Mouse (Mus musculus): ENCODE data around the gene Zfp148. TPM values are rescaled to one million over a fixed set of nuclear protein-coding genes. Genes with fewer than 3 reads are reported as not detected.
A peak's percentile ranks its signal among the peaks of the same experiment; 100 is the strongest.

Zfp148 gene
- total RNA-seq (2021): 100 to 1,000 TPM; 132 to 139 TPM

- DNase-seq (ENCODE audit: extremely low spot score in 1 of 2, low spot score in 1 of 2): peak; percentile 89
These were observed at the start of gene Zfp148 for GRCm38 (mm10) chr16:33379944-33380881. Gene Zfp148 (plus strand): TSS chr16:33380836.

- DNase-seq (ENCODE audit: extremely low spot score in 1 of 2, low spot score in 1 of 2): no peak
These were observed 47.6 kb upstream of the Zfp148 start for GRCm38 (mm10) chr16:33333015-33333414.

GRCm38 (mm10) chr16:33337177-33337576 lies 43.5 kb upstream of the Zfp148 start:
- DNase-seq (ENCODE audit: extremely low spot score in 1 of 2, low spot score in 1 of 2): peak; percentile 53 to 74

GRCm38 (mm10) chr16:33337681-33338080 lies 43.0 kb upstream of the Zfp148 start:
- no peak for DNase-seq (ENCODE audit: extremely low spot score in 1 of 2, low spot score in 1 of 2)

GRCm38 (mm10) chr16:33338492-33338891 lies 42.1 kb upstream of the Zfp148 start:
- DNase-seq (ENCODE audit: extremely low spot score in 1 of 2, low spot score in 1 of 2): no peak

- DNase-seq (ENCODE audit: extremely low spot score in 1 of 2, low spot score in 1 of 2): no peak
These were observed 41.2 kb upstream of the Zfp148 start for GRCm38 (mm10) chr16:33339476-33339875.

- DNase-seq (ENCODE audit: extremely low spot score in 1 of 2, low spot score in 1 of 2): no peak
These were observed 38.3 kb upstream of the Zfp148 start for GRCm38 (mm10) chr16:33342356-33342755.

GRCm38 (mm10) chr16:33343106-33343505 lies 37.5 kb upstream of the Zfp148 start:
- DNase-seq (ENCODE audit: extremely low spot score in 1 of 2, low spot score in 1 of 2): no peak

GRCm38 (mm10) chr16:33343601-33344000 lies 37.0 kb upstream of the Zfp148 start:
- no peak for DNase-seq (ENCODE audit: extremely low spot score in 1 of 2, low spot score in 1 of 2)

GRCm38 (mm10) chr16:33344379-33344778 lies 36.3 kb upstream of the Zfp148 start:
- DNase-seq (ENCODE audit: extremely low spot score in 1 of 2, low spot score in 1 of 2): peak in 1 of 2 experiments; percentile 28

- no peak for DNase-seq (ENCODE audit: extremely low spot score in 1 of 2, low spot score in 1 of 2)
These were observed 35.8 kb upstream of the Zfp148 start for GRCm38 (mm10) chr16:33344875-33345274.

GRCm38 (mm10) chr16:33346376-33346775 lies 34.3 kb upstream of the Zfp148 start:
- no peak for DNase-seq (ENCODE audit: extremely low spot score in 1 of 2, low spot score in 1 of 2)

GRCm38 (mm10) chr16:33347134-33347533 lies 33.5 kb upstream of the Zfp148 start:
- no peak for DNase-seq (ENCODE audit: extremely low spot score in 1 of 2, low spot score in 1 of 2)

GRCm38 (mm10) chr16:33357805-33358204 lies 22.8 kb upstream of the Zfp148 start:
- no peak for DNase-seq (ENCODE audit: extremely low spot score in 1 of 2, low spot score in 1 of 2)

- DNase-seq (ENCODE audit: extremely low spot score in 1 of 2, low spot score in 1 of 2): no peak
These were observed 14.9 kb upstream of the Zfp148 start for GRCm38 (mm10) chr16:33365772-33366171.

GRCm38 (mm10) chr16:33368632-33369031 lies 12.0 kb upstream of the Zfp148 start:
- DNase-seq (ENCODE audit: extremely low spot score in 1 of 2, low spot score in 1 of 2): no peak

GRCm38 (mm10) chr16:33370836-33371235 lies 9.8 kb upstream of the Zfp148 start:
- DNase-seq (ENCODE audit: extremely low spot score in 1 of 2, low spot score in 1 of 2): no peak

GRCm38 (mm10) chr16:33372611-33373010 lies 8.0 kb upstream of the Zfp148 start:
- DNase-seq (ENCODE audit: extremely low spot score in 1 of 2, low spot score in 1 of 2): no peak

GRCm38 (mm10) chr16:33373326-33373725 lies 7.3 kb upstream of the Zfp148 start:
- no peak for DNase-seq (ENCODE audit: extremely low spot score in 1 of 2, low spot score in 1 of 2)

- no peak for DNase-seq (ENCODE audit: extremely low spot score in 1 of 2, low spot score in 1 of 2)
These were observed 4.4 kb upstream of the Zfp148 start for GRCm38 (mm10) chr16:33376266-33376665.

GRCm38 (mm10) chr16:33379219-33379943 lies 1.3 kb upstream of the Zfp148 start:
- no peak for DNase-seq (ENCODE audit: extremely low spot score in 1 of 2, low spot score in 1 of 2)
